Mouse (Mus musculus) heart, embryonic 10.5 days (tissue): ENCODE measurements around the gene Olfr975. TPM values are rescaled to one million over a fixed set of nuclear protein-coding genes. Genes with fewer than 3 reads are reported as not detected.
"Not testable (repeated sequence)": the region's sequence is repeated elsewhere in the genome, so short reads cannot be mapped to it uniquely, and the experiment has no call there.

Experiments
- DNase-seq: peaks from one replicate; pipeline ENCODE4 v3.0.0-alpha.2; 2017; ENCODE audit warnings: low spot score
- H3K27ac ChIP-seq: fragments of 300-500 bp; sonication (generic); 2 replicates; pipeline ENCODE4 v1.5.1; 2016; ENCODE audit warnings: mild to moderate bottlenecking
- H3K27me3 ChIP-seq: fragments of 300-500 bp; sonication (generic); 2 replicates; pipeline ENCODE4 v1.6.1; 2016; ENCODE audit warnings: mild to moderate bottlenecking; ENCODE audit not compliant: poor library complexity, insufficient read depth, severe bottlenecking
- H3K36me3 ChIP-seq: fragments of 300-500 bp; sonication (generic); 2 replicates; pipeline ENCODE4 v1.6.1; 2016; ENCODE audit warnings: mild to moderate bottlenecking, moderate library complexity
- H3K4me1 ChIP-seq: fragments of 300-500 bp; sonication (generic); 2 replicates; pipeline ENCODE4 v1.6.1; 2016; ENCODE audit warnings: mild to moderate bottlenecking
- H3K4me3 ChIP-seq: fragments of 300-500 bp; sonication (generic); 2 replicates; pipeline ENCODE4 v1.5.1; 2016; ENCODE audit warnings: mild to moderate bottlenecking, moderate library complexity
- H3K9me3 ChIP-seq: fragments of 300-500 bp; sonication (generic); 2 replicates; pipeline ENCODE4 v1.6.1; 2016; ENCODE audit warnings: mild to moderate bottlenecking, moderate library complexity
- whole genome bisulfite sequencing: fragments of 180-500 bp; shearing (Covaris S2); methylation state at CpG from one replicate; pipeline ENCODE4 v1.1.7; 2016; 5-methylcytosine and 5-hydroxymethylcytosine counted together
- polyA plus RNA-seq: library from polyadenylated mRNA; unstranded; fragments of >200 nt; fragmentation: Nextera tagmentation; extraction: Ambion mirVana; gene quantifications from 2 replicates; pipeline ENCODE4 v1.2.1, GENCODE M21; 2016

Olfr975 gene
- polyA plus RNA-seq = not detected in 2 replicates

GRCm38 (mm10) chr9:39951946-39952345 lies at the start of gene Olfr975:
Gene Olfr975, minus strand, starts transcription at chr9:39952046.
- no peaks in the 10 kb centered on the region for H3K9me3 ChIP-seq
- no peak within 1 kb of the TSS for H3K27ac ChIP-seq
- H3K36me3 ChIP-seq = no peaks in the 10 kb centered on the region
- H3K4me3 ChIP-seq = no peak within 1 kb of the TSS
- no peaks in the 10 kb centered on the region for H3K4me1 ChIP-seq
- no peak for DNase-seq
- WGBS = 58% methylated on average over 1 of the region's 1 CpGs
- H3K27me3 ChIP-seq = no peaks in the 10 kb centered on the region

- H3K27me3 ChIP-seq = no peaks in the 10 kb centered on the region
- DNase-seq = no peak
- no peak within 1 kb of the TSS for H3K4me3 ChIP-seq
- H3K9me3 ChIP-seq = no peaks in the 10 kb centered on the region
- 79% methylated on average over 2 of the region's 2 CpGs for WGBS
- H3K36me3 ChIP-seq = no peaks in the 10 kb centered on the region
- H3K4me1 ChIP-seq = no peaks in the 10 kb centered on the region
- no peak within 1 kb of the TSS for H3K27ac ChIP-seq
Measured at GRCm38 (mm10) chr9:39991813-39992212, 40.0 kb upstream of the Olfr975 start, which contains the start of gene Olfr978. Gene Olfr978, plus strand, starts transcription at chr9:39992113.

GRCm38 (mm10) chr9:39976581-39977145 lies 24.8 kb upstream of the Olfr975 start:
- H3K9me3 ChIP-seq, H3K27ac ChIP-seq: not testable (repeated sequence)
- WGBS = 77% methylated on average over 1 of the region's 1 CpGs

GRCm38 (mm10) chr9:39961033-39961432 lies 9.2 kb upstream of the Olfr975 start, which contains the start of gene Olfr976:
Gene Olfr976, minus strand, starts transcription at chr9:39961133.
- H3K27me3 ChIP-seq, H3K27ac ChIP-seq, DNase-seq, H3K36me3 ChIP-seq, H3K4me3 ChIP-seq, H3K4me1 ChIP-seq, H3K9me3 ChIP-seq: not testable (repeated sequence)
- 84% methylated on average over 8 of the region's 9 CpGs for WGBS

More at GRCm38 (mm10) chr9:39976581-39977145, 24.8 kb upstream of the Olfr975 start:
- not testable (repeated sequence) for H3K4me3 ChIP-seq, H3K36me3 ChIP-seq, DNase-seq, H3K27me3 ChIP-seq, H3K4me1 ChIP-seq

GRCm38 (mm10) chr9:39937201-39937600 lies 14.6 kb downstream of the Olfr975 start, which contains the start of gene Olfr974:
Gene Olfr974, plus strand, starts transcription at chr9:39937501.
- no peaks in the 10 kb centered on the region for H3K4me1 ChIP-seq

GRCm38 (mm10) chr9:39928837-39929236 lies 23.0 kb downstream of the Olfr975 start:
- H3K27ac ChIP-seq, H3K4me3 ChIP-seq, H3K4me1 ChIP-seq, DNase-seq, H3K9me3 ChIP-seq, H3K36me3 ChIP-seq, H3K27me3 ChIP-seq: not testable (repeated sequence)
- 67% methylated on average over 1 of the region's 1 CpGs for WGBS

More at GRCm38 (mm10) chr9:39937201-39937600, 14.6 kb downstream of the Olfr975 start, which contains the start of gene Olfr974:
- DNase-seq = no peak
- no peaks in the 10 kb centered on the region for H3K27me3 ChIP-seq
- no peak within 1 kb of the TSS for H3K4me3 ChIP-seq
- 82% methylated on average over 1 of the region's 1 CpGs for WGBS
- no peaks in the 10 kb centered on the region for H3K36me3 ChIP-seq
- no peaks in the 10 kb centered on the region for H3K9me3 ChIP-seq
- H3K27ac ChIP-seq = no peak within 1 kb of the TSS

GRCm38 (mm10) chr9:39927975-39928836 lies 23.6 kb downstream of the Olfr975 start:
- H3K27ac ChIP-seq, H3K4me1 ChIP-seq, H3K36me3 ChIP-seq, H3K4me3 ChIP-seq, H3K27me3 ChIP-seq, DNase-seq, H3K9me3 ChIP-seq: not testable (repeated sequence)
- no CpG with 5 or more reads among the region's 4 CpGs for WGBS

GRCm38 (mm10) chr9:39909939-39910338 lies 41.9 kb downstream of the Olfr975 start:
- H3K4me3 ChIP-seq = no peak overlapping the region
- no peak overlapping the region for H3K27ac ChIP-seq
- H3K36me3 ChIP-seq = no peaks in the 10 kb centered on the region
- H3K4me1 ChIP-seq = no peaks in the 10 kb centered on the region
- DNase-seq = no peak
- WGBS = 85% methylated on average over 3 of the region's 3 CpGs
- no peaks in the 10 kb centered on the region for H3K27me3 ChIP-seq
- no peaks in the 10 kb centered on the region for H3K9me3 ChIP-seq

GRCm38 (mm10) chr9:39907036-39907435 lies 44.8 kb downstream of the Olfr975 start, which contains the start of gene Olfr229:
Gene Olfr229, plus strand, starts transcription at chr9:39907336.
- Histone ChIP-seq H3K27me3 (no peaks in the 10 kb centered on the region), H3K4me1 (no peaks in the 10 kb centered on the region), H3K4me3 (no peak within 1 kb of the TSS), H3K27ac (no peak within 1 kb of the TSS), H3K36me3 (no peaks in the 10 kb centered on the region), H3K9me3 (no peaks in the 10 kb centered on the region)
- no peak for DNase-seq
- WGBS = 68% methylated on average over 2 of the region's 2 CpGs

- no peaks in the 10 kb centered on the region for H3K9me3 ChIP-seq
- WGBS = 62% methylated on average over 6 of the region's 6 CpGs
- H3K4me1 ChIP-seq = no peaks in the 10 kb centered on the region
- no peak overlapping the region for H3K27ac ChIP-seq
- H3K36me3 ChIP-seq = no peaks in the 10 kb centered on the region
- no peaks in the 10 kb centered on the region for H3K27me3 ChIP-seq
- no peak overlapping the region for H3K4me3 ChIP-seq
- DNase-seq = no peak
Measured at GRCm38 (mm10) chr9:39905106-39905505, 46.7 kb downstream of the Olfr975 start.

Other genes with a start within 250 kb of the Olfr975 start
- gene Olfr149, start 244.9 kb downstream of the Olfr975 start, polyA plus RNA-seq = not detected in 2 replicates
- gene Olfr965, start 240.7 kb downstream of the Olfr975 start, polyA plus RNA-seq = not detected in 2 replicates
- not detected in 2 replicates for gene Olfr150, start 221.1 kb downstream of the Olfr975 start, polyA plus RNA-seq
- gene Olfr967, start 205.8 kb downstream of the Olfr975 start, polyA plus RNA-seq = not detected in 2 replicates
- not detected in 2 replicates for gene Olfr968, start 168.8 kb downstream of the Olfr975 start, polyA plus RNA-seq
- gene Olfr969, start 161.1 kb downstream of the Olfr975 start, polyA plus RNA-seq = not detected in 2 replicates
- not detected in 2 replicates for gene Olfr970, start 143.2 kb downstream of the Olfr975 start, polyA plus RNA-seq
- gene Olfr971, start 115.2 kb downstream of the Olfr975 start, polyA plus RNA-seq = not detected in 2 replicates
- not detected in 2 replicates for gene Olfr972, start 85.6 kb downstream of the Olfr975 start, polyA plus RNA-seq
- gene Olfr229, start 44.7 kb downstream of the Olfr975 start, polyA plus RNA-seq = not detected in 2 replicates
- not detected in 2 replicates for gene Olfr974, start 14.5 kb downstream of the Olfr975 start, polyA plus RNA-seq
- not detected in 2 replicates for gene Olfr976, start 9.1 kb upstream of the Olfr975 start, polyA plus RNA-seq
- not detected in 2 replicates for gene Olfr978, start 40.1 kb upstream of the Olfr975 start, polyA plus RNA-seq
- not detected in 2 replicates for gene Olfr979, start 51.4 kb upstream of the Olfr975 start, polyA plus RNA-seq
- not detected in 2 replicates for gene Olfr980, start 57.5 kb upstream of the Olfr975 start, polyA plus RNA-seq
- not detected in 2 replicates for gene Olfr981, start 69.4 kb upstream of the Olfr975 start, polyA plus RNA-seq
- gene Olfr982, start 121.8 kb upstream of the Olfr975 start, polyA plus RNA-seq = not detected in 2 replicates
- not detected in 2 replicates for gene Olfr983, start 141.5 kb upstream of the Olfr975 start, polyA plus RNA-seq
- not detected in 2 replicates for gene Olfr984, start 162.2 kb upstream of the Olfr975 start, polyA plus RNA-seq
- gene Olfr985, start 178.1 kb upstream of the Olfr975 start, polyA plus RNA-seq = not detected in 2 replicates
- gene Tmem225, start 196.1 kb upstream of the Olfr975 start, polyA plus RNA-seq = not detected in 2 replicates
- gene Olfr986, start 228.9 kb upstream of the Olfr975 start, polyA plus RNA-seq = not detected in 2 replicates
- gene Zfp202, start 240.3 kb upstream of the Olfr975 start, polyA plus RNA-seq = 4.6 and 5.9 TPM in 2 replicates